Mouse (Mus musculus) right cerebral cortex, adult 18-20 months (tissue): ENCODE measurements around the gene Dixdc1.

Experiments used
- DNase-seq: peaks from one replicate; pipeline ENCODE4 v3.0.0; 2022; ENCODE audit warnings: mixed read lengths

Gene Dixdc1

DNA sequence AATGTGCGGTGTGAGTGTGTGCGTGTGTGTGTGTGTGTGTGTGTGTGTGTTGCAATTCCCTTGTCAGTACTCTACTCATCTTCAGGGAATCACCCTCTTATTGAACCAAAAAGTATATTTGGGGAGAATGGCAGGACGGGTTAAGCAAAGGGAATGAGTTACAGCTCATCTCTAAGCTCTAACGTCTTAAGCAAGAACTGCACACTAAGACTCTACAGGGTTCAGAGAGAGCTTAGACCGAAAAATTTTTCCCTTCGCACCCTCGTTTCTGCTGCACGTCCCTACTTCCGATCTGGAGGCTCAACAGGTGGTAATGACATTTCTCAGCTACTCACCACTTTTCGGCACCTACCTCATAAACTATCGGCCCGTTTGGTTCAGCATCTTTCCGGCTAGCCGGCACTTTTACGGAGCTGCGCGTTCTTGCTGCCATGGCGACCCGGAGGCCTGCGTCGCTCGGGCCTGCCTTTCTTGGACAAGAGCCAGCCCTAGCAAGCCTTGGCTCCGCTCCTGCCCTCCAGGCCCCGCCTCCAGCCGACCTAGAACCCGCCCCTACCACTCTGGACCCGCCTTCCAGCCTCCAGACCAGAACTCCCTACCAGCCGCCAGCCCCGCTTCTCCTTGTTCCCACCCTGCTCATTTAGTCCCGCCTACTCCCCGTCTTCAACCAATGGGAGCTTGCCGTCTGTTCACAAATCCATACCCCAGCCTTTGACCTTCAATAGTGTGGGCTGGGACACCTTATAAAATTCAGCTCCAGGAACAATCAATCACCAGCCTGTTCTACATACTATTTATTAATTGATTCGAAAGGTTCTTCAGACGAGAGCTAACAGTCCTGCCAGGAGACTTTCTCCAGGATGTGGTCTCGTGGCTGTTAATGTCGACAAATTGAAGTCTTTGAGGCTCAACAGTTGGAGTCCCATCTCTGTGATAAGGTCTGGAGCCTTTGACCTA, at the start of gene Dixdc1:
Gene Dixdc1 (minus strand): TSS at position 604 of the 957 bp plus-strand sequence.
- peak; percentile 93 for DNase-seq

DNA sequence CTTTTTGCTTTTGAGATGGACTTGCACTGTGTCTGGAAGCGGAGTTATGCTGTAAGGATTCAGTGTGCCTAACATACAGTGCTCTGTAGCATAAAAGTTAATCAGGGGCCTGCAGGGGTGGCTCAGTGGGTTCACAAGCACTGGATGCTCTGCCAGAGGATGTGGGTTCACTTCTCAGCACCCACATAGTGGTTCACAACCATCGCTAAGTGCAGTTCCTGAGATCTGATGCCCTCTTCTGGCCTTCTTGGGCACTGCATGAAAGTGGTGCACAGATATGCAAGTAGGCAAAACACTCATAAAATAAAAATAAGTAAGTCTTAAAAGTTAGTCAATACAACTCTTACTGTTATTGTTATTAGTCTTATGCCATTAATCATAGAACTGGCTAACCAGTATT, 42.8 kb upstream of the Dixdc1 start:
- no peak for DNase-seq

DNA sequence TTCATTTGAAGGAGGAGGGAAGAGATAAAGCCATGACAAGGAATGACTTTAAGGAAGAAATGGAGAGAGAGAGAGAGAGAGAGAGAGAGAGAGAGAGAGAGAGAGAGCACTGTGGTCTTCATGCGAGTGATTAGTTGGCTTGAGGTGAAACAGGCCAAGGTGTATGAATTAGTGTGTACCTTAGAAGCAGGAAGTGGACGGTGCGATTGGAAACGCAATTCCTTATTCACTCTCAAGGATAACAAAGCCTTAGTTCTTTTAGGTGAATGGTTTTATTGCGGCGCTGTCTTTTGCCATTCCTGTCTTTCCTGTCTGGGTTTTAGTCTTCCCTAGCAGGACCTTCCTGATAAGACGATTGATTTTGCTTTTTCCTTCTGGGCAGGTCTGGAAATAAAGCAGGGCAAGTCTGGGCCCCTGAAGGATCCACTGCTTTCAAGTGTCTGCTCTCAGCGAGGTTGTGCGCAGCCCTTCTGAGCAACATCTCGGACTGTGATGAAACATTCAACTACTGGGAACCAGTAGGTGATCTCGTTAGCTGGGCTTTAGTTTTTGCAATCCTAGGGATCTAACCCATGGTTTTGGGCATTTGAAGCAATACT, 36.9 kb upstream of the Dixdc1 start:
- DNase-seq, result no peak

DNA sequence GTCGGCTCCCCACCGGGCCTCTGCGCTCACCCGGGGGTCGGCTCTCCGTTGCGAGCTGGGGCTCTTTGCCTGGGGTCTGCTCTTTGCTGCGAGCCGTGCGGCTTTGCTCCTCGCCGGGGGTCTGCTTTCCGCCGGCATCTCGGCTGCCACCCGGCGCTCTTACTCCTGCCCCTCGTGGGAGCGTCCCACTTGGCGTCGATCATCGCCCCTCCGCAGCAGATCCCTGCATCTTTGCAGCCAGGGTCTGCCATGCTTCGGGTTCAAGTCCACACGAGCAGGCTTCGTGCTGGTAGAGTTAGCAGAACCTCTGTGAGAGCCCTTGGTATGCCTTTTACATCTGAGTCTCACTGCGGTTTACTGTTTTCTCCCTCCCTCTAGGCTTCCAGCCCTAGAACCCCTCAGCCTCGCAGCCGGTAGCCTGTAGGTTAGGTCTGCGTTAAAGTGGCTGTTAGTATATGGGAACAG, 36.4 kb upstream of the Dixdc1 start:
- DNase-seq, result no peak

DNA sequence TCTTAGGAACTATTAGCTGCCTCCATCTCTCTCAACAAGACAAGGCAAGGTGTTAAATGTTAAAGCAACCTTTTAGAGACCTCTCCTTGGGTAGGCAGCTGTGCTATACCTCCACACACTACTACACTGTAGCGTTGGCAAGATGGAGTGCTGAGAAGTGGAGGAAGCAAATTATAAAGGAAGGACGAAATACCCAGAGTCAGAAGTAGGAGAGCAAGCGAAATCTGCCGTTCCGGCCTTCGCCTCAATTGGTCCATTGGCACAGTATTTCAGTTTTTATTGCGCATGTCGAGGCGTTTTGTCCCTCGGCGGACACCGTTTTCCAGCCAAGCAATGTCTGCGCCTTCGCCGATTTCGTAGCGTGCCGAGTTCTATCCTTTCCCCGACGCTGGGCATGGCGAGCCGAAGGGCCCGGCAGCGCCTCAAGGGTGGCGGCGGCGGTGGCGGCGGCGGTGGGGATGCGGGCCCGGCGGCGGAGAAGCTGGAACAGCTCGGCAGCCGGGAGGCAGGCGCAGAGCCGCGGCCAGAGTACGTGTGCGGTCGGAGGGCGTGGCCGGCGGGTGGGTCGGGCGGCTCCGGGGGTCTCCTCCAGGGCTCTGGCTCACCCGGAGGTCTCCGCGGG, 35.8 kb upstream of the Dixdc1 start, which contains the start of the genes Alg9 and 1110032A03Rik:
Gene Alg9 (plus strand): TSS at position 29 of the 622 bp plus-strand sequence.
Gene 1110032A03Rik (minus strand): TSS at position 530 of the 622 bp plus-strand sequence.
- DNase-seq, result peak; percentile 90

DNA sequence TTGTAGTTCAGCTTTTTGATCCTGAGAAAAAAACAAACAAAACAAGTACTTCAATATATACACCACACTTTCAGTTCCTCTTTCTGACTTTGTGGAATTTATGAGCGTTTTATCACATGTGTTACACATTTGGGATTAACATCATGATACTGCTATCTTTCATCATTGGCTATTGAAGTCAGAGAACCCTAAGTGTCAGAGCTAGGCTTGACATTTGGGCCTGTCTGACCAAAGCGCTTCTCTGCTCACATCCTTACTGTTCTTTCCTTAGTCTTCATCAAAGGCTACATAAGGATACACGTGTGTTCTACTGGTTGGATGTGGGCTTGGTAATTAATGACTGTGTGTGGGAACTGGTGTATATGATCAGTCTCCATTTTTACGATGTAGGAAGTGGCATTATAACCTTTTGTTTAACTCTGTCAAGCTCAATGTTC, 34.7 kb upstream of the Dixdc1 start:
- DNase-seq, result no peak

DNA sequence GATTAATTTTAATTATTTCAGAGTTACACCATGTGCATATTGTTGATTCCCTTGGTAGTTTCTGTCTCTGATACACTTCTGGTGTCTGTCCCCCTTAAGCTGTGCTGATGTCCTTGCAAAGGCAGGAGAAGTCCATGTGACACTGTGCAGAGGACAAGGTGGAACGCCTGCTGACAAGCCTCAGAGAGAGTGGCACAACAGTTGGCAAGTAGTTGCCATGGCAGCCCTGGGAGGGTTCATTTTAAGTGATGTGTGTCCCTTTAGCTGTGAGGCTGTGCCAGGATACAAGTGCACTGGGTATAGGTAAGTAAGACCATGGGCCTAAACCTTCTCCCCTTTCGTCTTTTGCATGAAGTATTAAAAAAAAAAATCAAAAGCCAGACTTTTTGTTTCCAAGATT, 30.7 kb upstream of the Dixdc1 start:
- no peak for DNase-seq

DNA sequence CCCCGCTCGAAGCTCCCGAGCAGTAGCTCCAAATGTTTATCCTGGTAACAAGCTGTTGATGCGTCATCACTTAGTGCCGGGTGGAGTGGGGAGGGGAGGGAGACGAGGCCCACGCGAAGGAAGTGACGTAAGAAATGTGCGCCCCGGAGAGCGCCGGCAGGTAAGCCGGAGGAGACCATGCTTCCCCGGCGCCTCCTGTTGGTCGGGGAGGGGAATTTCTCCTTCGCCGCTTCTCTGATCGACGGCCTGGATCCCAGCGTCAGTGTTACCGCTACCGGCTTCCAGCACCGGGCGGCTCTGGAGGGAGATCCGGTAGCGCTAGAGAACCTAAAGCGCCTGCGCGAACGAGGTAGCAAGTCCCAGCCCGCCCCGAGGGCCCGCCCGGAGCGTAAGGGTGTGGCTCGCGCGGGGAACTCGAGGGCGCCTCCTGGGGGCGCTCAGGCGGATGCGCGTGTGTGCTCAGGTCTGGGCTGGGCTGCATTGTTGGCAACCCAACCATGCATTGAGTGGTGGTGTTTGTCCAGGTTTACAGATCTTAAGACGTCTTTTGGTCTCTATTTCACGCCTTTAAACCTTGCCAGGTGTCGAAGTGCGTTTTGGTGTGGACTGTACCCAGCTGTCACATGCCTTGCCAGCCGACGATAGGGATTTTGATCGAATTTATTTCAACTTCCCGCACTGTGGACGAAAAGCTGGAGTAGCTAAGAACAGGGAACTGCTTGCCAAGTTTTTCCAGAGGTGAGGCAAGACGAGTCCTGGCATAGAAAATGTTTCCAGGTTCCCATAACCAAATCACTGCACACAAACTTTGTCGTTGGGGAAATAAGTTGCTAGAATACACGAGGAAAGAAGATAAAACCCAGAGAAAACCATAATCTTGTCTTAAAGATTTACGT, 29.0 kb upstream of the Dixdc1 start, which contains the start of gene Fdxacb1:
Gene Fdxacb1 (plus strand): TSS at position 130 of the 896 bp plus-strand sequence.
- peak; percentile 99 for DNase-seq

DNA sequence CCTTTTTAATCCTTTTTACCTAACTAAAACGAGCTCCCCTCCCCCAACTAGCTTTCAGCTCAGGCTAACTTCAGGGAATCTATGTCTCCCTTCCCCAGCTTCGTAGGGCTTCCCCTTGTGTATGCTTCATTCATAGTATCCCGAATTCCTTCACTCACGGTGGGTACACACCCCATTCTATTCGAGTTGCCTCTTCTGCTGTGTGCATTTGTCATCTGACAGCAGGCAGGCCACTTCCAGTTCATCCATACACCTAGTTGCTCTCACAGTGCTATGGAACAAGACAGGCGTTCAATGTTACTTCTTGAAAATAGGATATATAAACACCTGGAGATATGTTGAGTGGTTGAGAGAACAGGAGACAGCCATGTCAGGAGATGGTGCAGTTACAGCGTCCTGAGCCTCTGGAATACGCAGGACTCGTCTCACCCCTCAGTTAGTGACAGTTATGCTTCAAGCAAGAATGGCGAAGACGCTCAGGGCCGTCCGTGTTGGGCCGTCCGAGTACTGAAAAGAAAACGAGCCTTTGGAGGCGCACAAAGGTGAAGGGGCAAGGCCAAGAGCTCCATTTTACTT, 28.3 kb upstream of the Dixdc1 start:
- no peak for DNase-seq

DNA sequence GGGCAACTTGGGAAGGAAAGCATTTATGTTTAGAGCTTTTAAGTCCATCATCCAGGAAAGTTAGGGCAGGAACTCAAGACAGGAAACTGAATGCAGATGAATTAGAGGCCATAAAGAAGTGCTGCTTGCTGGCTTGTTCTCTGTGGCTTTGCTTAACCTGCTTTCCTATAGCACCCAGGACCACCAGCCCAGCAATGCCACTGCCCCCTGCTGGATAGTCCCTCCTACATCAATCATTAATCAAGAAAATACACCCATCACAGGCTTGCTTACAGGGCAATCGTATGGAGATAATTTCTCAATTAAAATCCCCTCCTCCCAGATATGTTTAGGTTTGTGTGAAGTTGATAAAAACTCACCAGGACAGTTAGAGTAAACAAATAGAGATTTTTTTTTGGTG, 24.0 kb upstream of the Dixdc1 start:
- DNase-seq, result no peak

DNA sequence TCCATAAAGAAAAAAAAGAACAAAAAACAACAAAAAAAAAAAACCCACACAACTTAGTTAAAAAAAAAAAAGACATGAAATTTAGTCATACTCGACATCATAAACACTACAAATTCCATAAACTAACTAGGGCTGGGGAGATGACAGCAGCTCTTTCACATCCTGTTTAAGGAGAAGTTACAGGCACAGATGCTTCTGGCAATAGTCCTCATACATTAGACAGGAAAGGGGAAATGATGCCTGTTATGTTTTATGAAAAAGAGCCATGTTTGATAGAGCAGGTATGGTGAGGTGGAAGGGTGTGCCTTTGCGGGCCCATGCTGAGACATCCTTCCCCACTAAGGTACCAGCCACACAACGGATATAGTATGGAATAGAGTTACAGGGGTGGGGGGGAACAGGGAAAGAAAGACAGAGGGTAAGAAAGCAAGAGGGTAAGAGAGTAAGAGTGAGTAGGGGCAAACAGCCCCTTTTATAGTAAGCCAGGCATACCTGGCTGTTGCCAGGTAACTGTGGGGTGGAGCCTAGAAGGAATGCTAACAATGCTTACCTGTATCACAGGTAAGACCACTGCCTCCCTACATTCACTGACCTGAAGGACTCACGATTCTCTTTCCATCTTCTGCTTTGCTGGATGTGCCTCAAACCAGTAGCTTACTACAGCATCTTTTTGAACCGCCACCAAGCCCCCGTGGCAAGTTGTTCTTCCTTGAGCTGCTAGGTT, 22.4 kb upstream of the Dixdc1 start:
- no peak for DNase-seq

DNA sequence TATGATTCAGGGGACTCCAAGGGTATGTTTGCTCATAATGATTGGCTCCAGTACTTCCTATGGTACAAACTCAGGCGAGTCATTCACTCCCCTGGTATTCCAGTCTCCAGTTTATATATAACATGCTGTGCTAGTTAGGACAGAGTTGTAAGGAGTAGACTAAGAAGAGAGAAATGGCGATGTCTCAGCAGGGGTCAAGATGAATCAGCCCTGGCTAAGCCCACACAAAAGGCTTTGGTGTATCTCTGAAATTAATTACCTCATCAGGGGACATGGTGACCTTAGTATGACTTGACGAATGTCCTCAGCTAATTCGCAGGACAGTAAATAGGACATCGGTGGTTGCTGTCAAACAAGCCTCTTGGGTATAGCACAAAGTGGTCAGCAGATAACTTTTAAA, 17.4 kb upstream of the Dixdc1 start:
- DNase-seq, result no peak

DNA sequence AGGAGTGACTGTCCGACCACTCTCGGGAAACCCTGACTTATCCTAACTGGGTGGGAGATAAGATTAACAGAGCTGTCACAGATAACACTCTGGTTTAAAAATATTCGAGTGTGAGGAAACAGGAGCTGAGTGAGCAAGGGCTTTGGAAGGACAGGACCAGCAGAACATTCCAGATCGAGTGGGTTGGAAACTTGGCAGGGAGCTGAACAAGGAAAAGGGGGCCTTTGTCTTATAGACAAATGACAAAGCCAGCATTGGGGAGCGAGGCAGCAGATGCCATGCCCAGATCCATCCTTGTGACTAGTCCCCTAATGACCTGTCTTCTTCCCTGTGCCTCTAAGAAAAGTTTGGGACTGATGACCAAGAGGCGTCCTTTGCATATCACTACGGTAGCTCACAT, 14.6 kb upstream of the Dixdc1 start:
- DNase-seq, result no peak

DNA sequence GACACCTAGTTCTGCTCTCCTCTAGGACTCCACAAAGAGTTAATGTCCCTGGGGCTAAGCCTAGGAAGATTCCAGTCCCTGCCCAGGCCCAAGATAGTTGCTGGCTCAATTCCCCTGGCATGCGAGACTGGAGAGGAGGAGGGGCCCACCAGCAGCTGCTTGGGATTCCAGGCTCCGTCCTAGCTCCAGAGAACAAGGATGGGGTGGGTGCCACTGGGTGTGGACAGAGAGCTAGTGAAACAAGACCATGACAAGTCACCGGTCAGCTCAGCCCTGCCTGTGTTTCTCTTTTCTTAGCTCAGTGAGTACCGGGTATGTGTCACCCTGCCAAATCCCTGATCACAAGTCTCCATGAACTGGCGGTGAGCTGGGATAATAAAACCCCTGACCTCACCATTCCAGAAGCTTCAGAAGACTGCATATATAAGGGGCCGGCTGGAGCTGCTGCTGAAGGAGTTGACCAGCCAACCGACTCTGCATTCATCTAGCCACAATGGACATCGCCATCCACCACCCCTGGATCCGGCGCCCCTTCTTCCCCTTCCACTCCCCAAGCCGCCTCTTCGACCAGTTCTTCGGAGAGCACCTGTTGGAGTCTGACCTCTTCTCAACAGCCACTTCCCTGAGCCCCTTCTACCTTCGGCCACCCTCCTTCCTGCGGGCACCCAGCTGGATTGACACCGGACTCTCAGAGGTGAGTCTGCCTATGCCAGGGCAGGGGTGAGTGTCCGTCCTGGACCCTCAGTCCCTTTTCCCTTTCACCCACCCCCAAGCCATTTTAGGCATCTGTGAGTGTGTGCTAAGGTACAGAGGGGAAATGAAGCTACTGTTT, 13.7 kb upstream of the Dixdc1 start:
- peak; percentile 87 for DNase-seq

DNA sequence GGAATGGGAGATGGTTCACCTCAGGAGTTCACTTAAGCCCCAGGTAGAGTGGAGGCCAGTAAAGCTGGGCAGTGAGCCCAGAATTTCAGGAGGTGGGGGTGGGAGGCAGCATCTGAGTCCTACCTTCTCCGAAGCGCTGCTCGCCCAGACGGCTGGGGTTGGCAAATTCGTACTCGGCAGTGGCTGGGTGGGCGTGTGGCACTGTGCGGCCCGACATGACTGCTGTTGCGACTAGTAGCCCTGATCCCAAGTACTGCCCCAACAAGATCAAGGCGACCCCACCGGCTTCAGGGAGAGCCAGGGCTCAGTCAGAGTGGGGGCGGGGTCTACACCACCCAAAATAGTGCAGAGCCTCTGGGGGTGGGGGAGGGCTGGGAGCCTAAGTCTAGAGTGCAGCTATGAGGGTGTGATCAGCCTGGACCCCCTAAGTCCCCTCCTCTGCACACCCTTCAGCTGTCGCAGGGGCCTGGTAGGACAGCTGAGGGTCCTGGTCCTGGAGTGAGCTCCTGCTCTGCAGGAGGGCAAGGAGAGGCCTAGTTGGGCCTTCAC, 12.8 kb upstream of the Dixdc1 start, which contains the start of gene Hspb2:
Gene Hspb2 (minus strand): TSS at position 301 of the 549 bp plus-strand sequence.
- DNase-seq, result no peak

DNA sequence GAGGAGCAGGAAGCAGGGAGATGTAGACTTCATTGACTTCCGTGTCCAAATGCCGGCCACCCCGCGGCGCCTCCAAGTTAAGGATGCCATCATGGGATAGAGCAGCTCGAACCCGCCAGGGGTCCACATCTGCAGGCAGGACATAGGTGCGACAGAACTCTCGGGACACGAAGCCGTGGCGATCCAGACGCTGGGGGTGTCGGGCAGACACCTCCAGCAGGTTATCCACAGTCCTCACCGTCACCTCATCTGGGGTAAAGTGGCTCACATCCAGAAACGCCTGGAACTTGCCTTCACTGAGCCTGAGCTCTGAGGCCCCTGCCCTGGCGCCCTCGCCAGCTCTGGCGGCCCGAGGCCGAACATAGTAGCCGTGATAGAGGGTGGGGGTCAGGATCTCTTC, 12.0 kb upstream of the Dixdc1 start, which contains the start of gene Cryab:
Gene Cryab (plus strand): TSS at position 3 of the 400 bp plus-strand sequence.
- DNase-seq, result no peak

DNA sequence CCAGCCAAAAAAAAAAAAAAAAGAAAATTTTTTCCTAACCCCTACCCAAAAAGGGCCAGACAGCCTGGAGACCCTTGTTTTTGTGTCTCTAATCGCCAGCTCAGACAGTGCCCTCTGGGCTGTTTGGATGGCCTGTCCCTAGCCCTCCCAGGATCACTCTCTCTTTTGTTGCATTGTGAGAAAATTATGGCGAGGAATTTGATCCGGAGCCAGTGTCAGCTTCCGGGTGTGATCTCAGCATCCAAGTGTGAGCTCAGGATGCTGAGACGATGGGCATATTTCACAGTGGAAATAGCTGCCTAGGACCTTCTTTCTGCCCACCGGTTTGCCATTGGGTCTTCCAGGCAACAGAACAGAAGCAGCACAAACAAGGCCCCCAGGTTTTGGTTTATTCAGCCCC, 11.4 kb upstream of the Dixdc1 start:
- DNase-seq, result no peak

DNA sequence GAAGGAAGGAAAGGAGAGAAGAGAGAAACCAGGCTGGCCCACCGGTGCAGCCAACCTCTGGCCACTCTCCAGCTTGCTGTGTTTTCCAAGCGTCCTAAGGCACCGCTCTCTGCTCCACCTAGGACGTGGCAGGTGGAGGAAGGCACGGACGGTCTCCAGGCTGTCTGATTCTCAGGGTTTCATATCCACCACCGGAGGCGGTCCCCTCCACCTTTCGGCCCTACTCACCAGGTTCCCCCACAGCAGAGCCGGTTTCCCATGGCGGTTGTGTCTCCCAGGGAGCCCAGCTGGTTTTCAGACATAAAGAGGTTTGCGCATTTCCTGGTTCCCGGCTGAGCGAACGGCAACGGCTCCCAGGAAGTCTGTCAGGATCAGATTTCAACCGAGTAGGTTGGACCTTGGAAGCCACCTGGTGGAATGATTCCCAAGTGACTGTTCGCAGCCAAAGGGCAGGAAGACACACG, 6.9 kb upstream of the Dixdc1 start, which contains the start of gene 2310030G06Rik:
Gene 2310030G06Rik (minus strand): TSS at position 323 of the 464 bp plus-strand sequence.
- DNase-seq, result no peak

DNA sequence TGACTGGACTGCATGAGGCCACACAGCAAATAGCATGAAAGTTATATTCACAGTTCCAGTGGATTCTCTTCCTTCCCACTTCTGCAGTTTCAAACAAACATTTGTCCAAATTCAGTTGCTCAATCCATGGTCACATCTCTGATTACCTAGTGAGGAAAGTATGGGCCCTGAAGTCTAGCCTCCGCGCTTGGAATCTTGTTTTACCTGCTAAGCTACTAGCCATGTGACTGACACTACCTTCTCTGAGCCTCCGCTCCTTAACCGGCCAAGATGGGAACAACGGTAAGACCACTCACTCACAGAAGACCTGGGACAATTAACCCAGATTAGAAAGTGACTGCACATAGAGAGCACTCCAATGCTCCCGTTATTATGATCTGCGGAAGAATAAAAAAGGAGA, 6.5 kb upstream of the Dixdc1 start:
- DNase-seq, result no peak
